Mouse (Mus musculus): Measurements from ENCODE around the gene Prr11. TPM values are rescaled to one million over a fixed set of nuclear protein-coding genes. Genes with fewer than 3 reads are reported as not detected.

The Prr11 gene
- polyA plus RNA-seq, 1 experiment from 2014 or later, result 9.9 TPM

DNA sequence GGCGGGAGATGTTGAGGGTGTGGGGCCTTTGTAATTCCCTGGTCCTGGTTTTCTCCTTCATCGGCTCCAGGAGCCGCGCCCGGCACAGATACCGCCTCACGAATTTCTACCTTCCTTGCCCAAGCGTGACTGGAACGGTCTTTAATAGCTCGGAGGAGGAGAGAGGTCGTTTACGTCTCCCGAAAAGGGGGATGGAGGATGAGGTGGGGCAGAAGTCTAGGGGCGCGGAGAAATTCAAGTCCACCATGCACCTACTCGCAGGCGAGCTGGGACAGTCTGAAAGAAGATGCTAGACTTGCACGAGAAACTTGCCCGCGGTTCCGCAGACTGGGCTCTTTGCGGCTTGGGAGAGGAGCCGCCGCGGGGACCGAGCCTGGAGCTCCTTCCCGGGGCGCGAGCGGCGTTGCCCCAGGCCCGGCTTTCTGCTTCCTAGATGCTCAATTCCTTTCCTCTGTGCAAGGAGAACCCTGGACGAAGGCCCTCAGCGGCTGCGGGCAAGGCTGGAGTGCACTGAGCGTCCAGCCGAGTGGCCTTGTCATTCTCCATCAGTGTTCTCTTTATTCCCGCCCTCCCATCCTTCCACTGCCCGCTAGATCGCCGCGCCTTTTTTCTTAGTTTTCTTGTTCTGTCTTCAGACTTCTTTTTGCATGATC is 1.1 kb upstream of the Prr11 start:
- Histone ChIP-seq H3K4me1 (ENCODE audit: control insufficient read depth, insufficient read depth, low read length) (peaks cover 16% of the 10 kb centered on the region), H3K9ac (ENCODE audit: low read depth, low read length) (peak overlapping the region; percentile 97), H3K36me3 (ENCODE audit: control insufficient read depth, insufficient read depth, low read length) (peaks cover 40% of the 10 kb centered on the region), H3K4me2 (ENCODE audit: low read depth, low read length) (peak overlapping the region; percentile 78), H3K27ac (replicated peaks; ENCODE audit: low read depth, low read length) (peak overlapping the region; percentile 93), H3K4me3 (ENCODE audit: low read depth, low read length) (peak overlapping the region; percentile 96), H3K27me3 (replicated peaks; ENCODE audit: control insufficient read depth, insufficient read depth, low read length) (no peaks in the 10 kb centered on the region), H3K9me3 (ENCODE audit: control insufficient read depth, low read length) (no peaks in the 10 kb centered on the region)
- no peak for ATAC-seq (ENCODE audit: low read depth)
- WGBS, result under 1% methylated on average over 36 of the region's 42 CpGs
- peak; percentile 33 for DNase-seq (ENCODE audit: low spot score)

DNA sequence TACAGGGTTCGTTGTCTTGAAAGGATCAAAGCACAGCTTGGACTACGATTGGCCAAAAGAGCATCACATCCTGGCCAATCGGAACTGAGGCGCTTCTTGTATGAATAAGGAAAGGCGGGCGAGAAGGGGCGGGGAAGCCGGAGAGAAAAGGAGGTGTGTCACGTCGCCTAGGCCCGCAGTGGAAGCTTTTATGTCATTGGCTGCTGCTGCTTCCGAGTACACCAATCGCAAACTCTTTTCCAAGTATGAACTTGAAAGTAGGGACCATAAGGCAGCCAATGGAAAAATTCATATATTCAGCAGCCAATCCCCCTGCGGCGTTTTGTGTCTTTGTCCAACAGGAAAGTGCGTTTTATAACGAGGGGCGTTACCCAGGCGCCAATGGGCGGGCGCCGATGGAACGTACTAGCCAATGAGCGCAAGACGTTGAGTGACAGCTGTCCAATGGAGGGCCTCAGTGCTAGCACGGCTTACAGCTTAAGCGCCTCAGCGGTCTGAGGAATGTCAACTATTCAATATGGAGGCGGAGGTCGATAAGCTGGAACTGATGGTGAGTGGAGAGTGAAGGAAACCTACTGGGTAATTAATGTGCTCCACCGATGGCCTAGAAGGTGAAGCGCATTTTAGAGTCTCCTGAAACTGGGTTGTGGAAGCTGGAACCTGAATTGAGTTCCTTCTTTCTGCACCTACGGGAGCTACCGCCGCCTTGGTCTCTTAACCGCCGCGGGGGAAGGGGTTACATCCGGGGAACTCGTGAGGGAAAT is 429 bp upstream of the Prr11 start, which contains the start of gene Ska2:
Ska2 (plus strand) TSS at position 480 of the 764 bp plus-strand sequence.
- peaks cover 16% of the 10 kb centered on the region for H3K4me1 ChIP-seq (ENCODE audit: control insufficient read depth, insufficient read depth, low read length)
- peak within 1 kb of the TSS; percentile 78 for H3K4me2 ChIP-seq (ENCODE audit: low read depth, low read length)
- H3K36me3 ChIP-seq (ENCODE audit: control insufficient read depth, insufficient read depth, low read length), result peaks cover 39% of the 10 kb centered on the region
- ATAC-seq (ENCODE audit: low read depth) (peak; percentile 99), DNase-seq (ENCODE audit: low spot score) (peak; percentile 100)
- peak within 1 kb of the TSS; percentile 93 for H3K27ac ChIP-seq (replicated peaks; ENCODE audit: low read depth, low read length)
- H3K9me3 ChIP-seq (ENCODE audit: control insufficient read depth, low read length), result no peaks in the 10 kb centered on the region
- H3K9ac ChIP-seq (ENCODE audit: low read depth, low read length), result peak within 1 kb of the TSS; percentile 97
- no peaks in the 10 kb centered on the region for H3K27me3 ChIP-seq (replicated peaks; ENCODE audit: control insufficient read depth, insufficient read depth, low read length)
- 0% methylated on average over 39 of the region's 40 CpGs for WGBS
- peak within 1 kb of the TSS; percentile 96 for H3K4me3 ChIP-seq (ENCODE audit: low read depth, low read length)

DNA sequence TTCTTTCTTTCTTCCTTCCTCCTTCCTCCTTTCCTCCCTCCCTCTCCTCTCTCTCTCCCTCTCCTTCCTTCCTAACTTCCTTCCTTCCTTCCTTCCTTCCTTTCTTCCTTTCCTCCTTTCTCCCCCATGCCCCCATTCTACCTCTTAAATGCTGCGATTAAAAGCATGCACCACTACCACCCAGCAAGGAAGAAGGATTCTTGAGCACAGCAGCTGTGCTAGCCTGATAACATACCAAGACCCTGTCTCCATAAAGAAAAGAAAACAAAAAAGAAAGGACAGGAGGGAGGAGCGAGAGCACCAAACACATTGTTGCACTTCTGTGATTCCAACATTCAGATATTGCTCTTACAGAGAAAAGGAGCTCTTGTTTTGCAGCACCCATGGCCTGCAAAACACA is 21.4 kb downstream of the Prr11 start:
- no peak for DNase-seq (ENCODE audit: low spot score)
- peaks cover 10% of the 10 kb centered on the region; the same call in 1 of the 2 replicates for H3K4me1 ChIP-seq (ENCODE audit: control insufficient read depth, insufficient read depth, low read length)
- H3K9ac ChIP-seq (ENCODE audit: low read depth, low read length), result peak overlapping the region; percentile 80
- H3K27me3 ChIP-seq (replicated peaks; ENCODE audit: control insufficient read depth, insufficient read depth, low read length), result no peaks in the 10 kb centered on the region
- peak overlapping the region; percentile 79 for H3K4me3 ChIP-seq (ENCODE audit: low read depth, low read length)
- no peaks in the 10 kb centered on the region for H3K9me3 ChIP-seq (ENCODE audit: control insufficient read depth, low read length)
- H3K4me2 ChIP-seq (ENCODE audit: low read depth, low read length), result peak overlapping the region; percentile 96
- H3K36me3 ChIP-seq (ENCODE audit: control insufficient read depth, insufficient read depth, low read length), result peaks cover 43% of the 10 kb centered on the region
- 65% methylated on average over 2 of the region's 2 CpGs for WGBS
- ATAC-seq (ENCODE audit: low read depth), result no peak
- peak overlapping the region; percentile 78; the same call in 1 of the 2 replicates for H3K27ac ChIP-seq (replicated peaks; ENCODE audit: low read depth, low read length)

DNA sequence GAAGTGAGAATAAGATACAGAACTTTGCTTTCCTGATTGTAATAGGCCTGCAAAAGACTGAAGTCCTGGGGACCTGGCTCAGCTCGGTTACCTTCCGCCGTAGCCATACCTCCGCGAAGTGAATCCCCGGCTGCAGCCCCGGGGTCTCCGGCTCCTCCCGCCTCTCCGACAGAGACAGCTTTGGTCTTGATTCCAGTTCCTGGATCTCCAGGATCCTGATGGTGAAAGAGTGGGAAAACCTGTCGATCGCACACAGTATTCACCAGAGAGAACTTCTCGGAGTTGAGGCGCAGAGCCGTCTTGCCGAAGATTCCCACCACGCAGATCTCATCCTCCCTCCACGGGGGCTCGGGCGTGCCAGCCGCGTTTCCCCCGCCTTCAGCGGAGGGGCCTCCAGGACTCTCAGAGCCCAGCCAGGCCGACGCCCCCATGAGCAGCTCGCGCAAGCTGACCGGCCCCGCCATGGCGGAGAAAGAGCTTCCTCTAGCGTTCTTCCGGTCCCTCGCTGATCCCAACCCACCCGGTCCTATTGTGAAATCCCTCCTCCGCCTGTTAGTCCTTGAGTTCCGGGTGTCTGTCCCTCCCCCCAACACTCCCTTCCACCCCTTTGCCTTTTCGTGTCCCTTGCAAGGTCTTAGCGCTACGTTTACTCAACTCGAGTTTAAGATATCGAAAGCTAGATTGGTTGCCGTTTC is 22.1 kb downstream of the Prr11 start, which contains the start of gene Smg8:
Smg8 (minus strand) TSS at position 485 of the 695 bp plus-strand sequence.
- ATAC-seq (ENCODE audit: low read depth) (peak; percentile 95), DNase-seq (ENCODE audit: low spot score) (peak; percentile 95)
- Histone ChIP-seq H3K9ac (ENCODE audit: low read depth, low read length) (peak within 1 kb of the TSS; percentile 80), H3K4me2 (ENCODE audit: low read depth, low read length) (peak within 1 kb of the TSS; percentile 96), H3K27me3 (replicated peaks; ENCODE audit: control insufficient read depth, insufficient read depth, low read length) (no peaks in the 10 kb centered on the region), H3K36me3 (ENCODE audit: control insufficient read depth, insufficient read depth, low read length) (peaks cover 42% of the 10 kb centered on the region), H3K4me3 (ENCODE audit: low read depth, low read length) (peak within 1 kb of the TSS; percentile 79), H3K4me1 (ENCODE audit: control insufficient read depth, insufficient read depth, low read length) (peaks cover 10% of the 10 kb centered on the region; the same call in 1 of the 2 replicates), H3K27ac (replicated peaks; ENCODE audit: low read depth, low read length) (peak within 1 kb of the TSS; percentile 78), H3K9me3 (ENCODE audit: control insufficient read depth, low read length) (no peaks in the 10 kb centered on the region)
- 1% methylated on average over 36 of the region's 43 CpGs for WGBS

DNA sequence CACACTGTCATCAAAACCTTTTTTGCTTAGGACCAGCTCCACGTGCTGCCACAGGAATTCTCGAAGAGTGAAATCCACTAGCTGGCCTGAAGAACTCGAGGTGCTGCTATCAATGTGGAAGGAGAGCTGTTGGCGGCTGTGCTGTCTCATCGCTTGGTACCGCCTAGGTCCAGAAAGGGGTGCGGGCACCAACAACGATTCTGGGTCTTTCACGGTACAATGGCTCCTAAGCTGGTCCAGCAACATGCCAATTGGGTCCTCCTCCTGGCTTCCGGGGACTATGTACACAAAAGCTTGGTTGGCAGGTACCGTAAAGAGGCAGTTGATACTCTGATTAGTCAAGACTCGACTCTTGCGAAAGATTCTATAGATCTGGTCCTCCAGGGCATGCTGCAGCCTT is 23.0 kb downstream of the Prr11 start:
- peaks cover 42% of the 10 kb centered on the region for H3K36me3 ChIP-seq (ENCODE audit: control insufficient read depth, insufficient read depth, low read length)
- H3K4me1 ChIP-seq (ENCODE audit: control insufficient read depth, insufficient read depth, low read length), result peaks cover 10% of the 10 kb centered on the region; the same call in 1 of the 2 replicates
- DNase-seq (ENCODE audit: low spot score) (no peak), ATAC-seq (ENCODE audit: low read depth) (no peak)
- no peak overlapping the region for H3K27ac ChIP-seq (replicated peaks; ENCODE audit: low read depth, low read length)
- H3K4me2 ChIP-seq (ENCODE audit: low read depth, low read length), result peak overlapping the region; percentile 96
- peak overlapping the region; percentile 80 for H3K9ac ChIP-seq (ENCODE audit: low read depth, low read length)
- 91% methylated on average over 13 of the region's 13 CpGs for WGBS
- H3K27me3 ChIP-seq (replicated peaks; ENCODE audit: control insufficient read depth, insufficient read depth, low read length), result no peaks in the 10 kb centered on the region
- H3K9me3 ChIP-seq (ENCODE audit: control insufficient read depth, low read length), result no peaks in the 10 kb centered on the region
- peak overlapping the region; percentile 79 for H3K4me3 ChIP-seq (ENCODE audit: low read depth, low read length)

DNA sequence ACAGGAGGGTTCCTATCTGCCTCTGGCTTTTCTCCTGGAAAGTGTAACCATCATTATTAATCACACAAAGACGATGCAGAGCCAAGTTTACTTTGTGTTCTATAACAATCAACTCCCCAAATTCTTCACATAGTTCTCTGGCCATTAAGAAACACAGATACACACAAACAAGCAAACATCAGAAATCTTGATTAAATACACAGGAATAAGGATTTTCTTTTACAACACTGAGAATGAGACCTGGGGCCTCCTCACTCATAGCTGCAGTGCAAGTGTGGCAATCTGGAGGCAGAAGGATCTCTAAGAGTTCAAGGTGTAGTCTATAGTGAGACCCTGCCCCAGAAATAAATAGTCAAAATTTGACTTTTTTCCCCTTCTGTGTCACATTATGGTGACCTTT is 24.8 kb downstream of the Prr11 start:
- Histone ChIP-seq H3K36me3 (ENCODE audit: control insufficient read depth, insufficient read depth, low read length) (peaks cover 52% of the 10 kb centered on the region), H3K4me2 (ENCODE audit: low read depth, low read length) (no peak overlapping the region), H3K9ac (ENCODE audit: low read depth, low read length) (no peak overlapping the region), H3K4me3 (ENCODE audit: low read depth, low read length) (no peak overlapping the region), H3K27me3 (replicated peaks; ENCODE audit: control insufficient read depth, insufficient read depth, low read length) (no peaks in the 10 kb centered on the region), H3K27ac (replicated peaks; ENCODE audit: low read depth, low read length) (no peak overlapping the region), H3K9me3 (ENCODE audit: control insufficient read depth, low read length) (no peaks in the 10 kb centered on the region), H3K4me1 (ENCODE audit: control insufficient read depth, insufficient read depth, low read length) (peaks cover 10% of the 10 kb centered on the region; the same call in 1 of the 2 replicates)
- ATAC-seq (ENCODE audit: low read depth), result no peak
- WGBS, result 87% methylated on average over 1 of the region's 1 CpGs
- DNase-seq (ENCODE audit: low spot score), result no peak

DNA sequence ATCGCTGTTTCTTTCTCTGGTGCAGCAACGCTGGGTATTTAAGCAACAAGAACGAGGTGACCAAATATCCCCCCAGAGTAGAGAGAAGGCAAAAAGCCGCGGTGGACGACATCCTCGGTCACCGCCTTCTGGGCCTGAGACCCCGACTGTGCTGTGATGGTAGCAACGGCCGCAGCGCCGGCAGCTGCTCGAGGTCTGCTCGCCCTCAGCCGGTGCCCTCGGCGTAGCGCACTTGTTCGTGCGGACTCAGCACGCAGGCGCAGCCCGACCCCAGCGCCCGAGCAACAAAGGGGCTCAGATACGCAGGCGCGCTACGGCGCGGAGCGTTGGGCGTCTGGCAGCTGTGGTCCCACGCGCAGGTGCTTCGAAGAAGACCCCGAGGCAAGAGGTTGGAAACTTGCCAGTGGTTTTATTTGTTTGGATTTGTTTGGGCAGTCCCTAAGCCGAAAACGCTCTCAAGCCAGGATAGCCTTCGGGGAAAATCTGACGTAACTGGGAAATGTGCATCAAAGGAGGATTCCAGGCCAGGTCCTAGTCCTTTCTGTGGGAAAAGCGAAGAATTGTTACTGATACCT is 34.6 kb downstream of the Prr11 start, which contains the start of gene Gdpd1:
Gdpd1 (minus strand) TSS at position 197 of the 575 bp plus-strand sequence.
- WGBS, result under 1% methylated on average over 43 of the region's 43 CpGs
- Histone ChIP-seq H3K4me2 (ENCODE audit: low read depth, low read length) (peak within 1 kb of the TSS; percentile 98), H3K4me3 (ENCODE audit: low read depth, low read length) (peak within 1 kb of the TSS; percentile 66), H3K9ac (ENCODE audit: low read depth, low read length) (peak within 1 kb of the TSS; percentile 78), H3K36me3 (ENCODE audit: control insufficient read depth, insufficient read depth, low read length) (peaks cover 23% of the 10 kb centered on the region), H3K4me1 (ENCODE audit: control insufficient read depth, insufficient read depth, low read length) (peaks cover 4% of the 10 kb centered on the region; the same call in 1 of the 2 replicates), H3K27ac (replicated peaks; ENCODE audit: low read depth, low read length) (peak within 1 kb of the TSS; percentile 77), H3K27me3 (replicated peaks; ENCODE audit: control insufficient read depth, insufficient read depth, low read length) (no peaks in the 10 kb centered on the region), H3K9me3 (ENCODE audit: control insufficient read depth, low read length) (no peaks in the 10 kb centered on the region)
- peak; percentile 96 for DNase-seq (ENCODE audit: low spot score)
- ATAC-seq (ENCODE audit: low read depth), result peak; percentile 96

DNA sequence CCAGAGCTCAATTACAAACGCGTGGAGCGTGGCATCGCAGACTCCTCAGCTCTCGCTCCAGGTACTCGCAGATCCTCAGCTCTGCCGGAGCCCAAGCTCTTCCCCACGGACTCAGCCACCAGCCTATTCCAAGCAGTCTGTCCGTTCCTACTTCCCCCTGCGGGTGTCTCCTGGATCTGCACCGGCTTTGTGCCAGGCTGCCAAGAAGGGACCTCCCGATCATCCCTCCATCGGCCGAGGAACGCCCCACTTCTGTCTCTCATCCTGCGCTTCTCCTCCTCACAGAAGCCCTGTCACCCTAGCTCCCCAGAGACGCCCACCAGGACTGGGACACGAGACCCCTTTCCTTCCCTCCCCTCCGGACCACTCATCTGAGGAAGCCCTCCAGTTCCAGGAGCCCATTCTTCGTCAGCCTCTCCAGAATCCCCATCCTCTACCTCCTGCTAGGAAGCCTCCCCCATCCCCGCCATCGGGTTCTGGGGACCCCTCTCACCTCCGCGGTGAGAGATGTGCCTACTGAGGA is 35.1 kb downstream of the Prr11 start:
- Histone ChIP-seq H3K9me3 (ENCODE audit: control insufficient read depth, low read length) (no peaks in the 10 kb centered on the region), H3K4me1 (ENCODE audit: control insufficient read depth, insufficient read depth, low read length) (peaks cover 4% of the 10 kb centered on the region; the same call in 1 of the 2 replicates), H3K9ac (ENCODE audit: low read depth, low read length) (peak overlapping the region; percentile 78), H3K36me3 (ENCODE audit: control insufficient read depth, insufficient read depth, low read length) (peaks cover 20% of the 10 kb centered on the region), H3K27me3 (replicated peaks; ENCODE audit: control insufficient read depth, insufficient read depth, low read length) (no peaks in the 10 kb centered on the region), H3K4me2 (ENCODE audit: low read depth, low read length) (peak overlapping the region; percentile 98), H3K27ac (replicated peaks; ENCODE audit: low read depth, low read length) (peak overlapping the region; percentile 77), H3K4me3 (ENCODE audit: low read depth, low read length) (peak overlapping the region; percentile 66)
- DNase-seq (ENCODE audit: low spot score) (peak; percentile 80), ATAC-seq (ENCODE audit: low read depth) (peak; percentile 77)
- WGBS, result 0% methylated on average over 24 of the region's 24 CpGs

Measured in embryonic facial prominence, embryonic 14.5 days (tissue).